Mouse (Mus musculus) gastrocnemius, adult 8-10 months (tissue): ENCODE results near the gene Sgcg. TPM values are rescaled to one million over a fixed set of nuclear protein-coding genes. Genes with fewer than 3 reads are reported as not detected.
A peak's percentile ranks its signal among the peaks of the same experiment; 100 is the strongest.

Experiments used
- DNase-seq, 2 experiments: peaks; one replicate each; pipeline ENCODE4 v3.0.0; 2022; ENCODE audit warnings: low spot score in 2 of 2
- total RNA-seq, 4 experiments: library from RNA; stranded (reverse); gene quantifications; 2 replicates each; pipeline ENCODE4 v1.2.4; 2022

The Sgcg gene
- total RNA-seq, 4 experiments from 2014 or later: 109 to 124 (median 115) TPM

DNA sequence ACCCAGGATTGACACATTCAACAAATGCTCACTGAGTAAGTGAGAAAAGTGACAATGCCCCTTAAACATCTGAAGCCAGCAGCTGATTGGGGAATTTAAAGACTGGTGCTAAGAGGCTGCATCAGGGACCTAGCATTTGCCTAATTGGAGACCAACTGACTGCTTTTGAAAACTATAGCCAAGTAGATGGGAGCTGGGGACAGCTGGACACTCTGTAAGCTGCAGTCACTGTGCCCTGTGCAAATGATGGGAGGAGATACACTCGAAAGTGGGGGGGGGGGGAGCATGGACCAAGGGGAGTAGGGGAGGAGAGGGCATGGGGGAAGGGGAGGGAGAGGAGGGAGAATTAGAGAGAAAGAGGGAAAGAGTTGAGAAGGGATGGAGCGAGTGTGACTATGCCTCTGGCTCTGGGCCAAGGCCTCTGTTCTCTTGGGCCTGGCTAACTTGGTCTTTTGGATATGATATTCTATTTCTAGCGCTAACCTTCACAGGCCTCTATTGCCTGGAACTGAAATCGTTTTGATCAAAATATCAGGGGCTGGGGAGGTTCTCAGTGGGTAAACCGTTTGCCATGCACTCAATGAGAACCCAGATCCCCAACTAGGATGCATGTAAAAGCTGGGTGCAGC is 22.3 kb downstream of the Sgcg start:
- no peak for DNase-seq

- DNase-seq: no peak
Observed at GRCm38 (mm10) chr14:61232016-61232568, 26.2 kb downstream of the Sgcg start.

DNA sequence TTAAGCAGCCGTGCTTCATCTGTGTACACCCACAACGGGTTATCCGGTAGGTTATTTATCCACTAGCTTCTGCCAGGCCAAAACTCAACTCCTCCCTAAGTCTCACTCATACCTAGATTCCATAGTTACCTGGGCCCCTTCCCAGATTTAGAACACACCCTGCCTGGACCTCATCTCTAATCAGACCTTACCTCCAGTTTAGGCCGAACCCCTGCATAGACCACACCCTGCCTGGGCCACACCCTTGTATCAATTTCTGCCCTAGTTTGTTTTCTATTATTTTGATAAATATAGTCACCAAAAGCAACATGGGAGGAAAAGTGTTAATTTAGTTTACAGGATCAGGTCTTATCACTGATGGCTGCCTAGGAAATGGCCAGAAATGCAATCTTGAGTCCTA is 28.1 kb downstream of the Sgcg start:
- no peak for DNase-seq

DNA sequence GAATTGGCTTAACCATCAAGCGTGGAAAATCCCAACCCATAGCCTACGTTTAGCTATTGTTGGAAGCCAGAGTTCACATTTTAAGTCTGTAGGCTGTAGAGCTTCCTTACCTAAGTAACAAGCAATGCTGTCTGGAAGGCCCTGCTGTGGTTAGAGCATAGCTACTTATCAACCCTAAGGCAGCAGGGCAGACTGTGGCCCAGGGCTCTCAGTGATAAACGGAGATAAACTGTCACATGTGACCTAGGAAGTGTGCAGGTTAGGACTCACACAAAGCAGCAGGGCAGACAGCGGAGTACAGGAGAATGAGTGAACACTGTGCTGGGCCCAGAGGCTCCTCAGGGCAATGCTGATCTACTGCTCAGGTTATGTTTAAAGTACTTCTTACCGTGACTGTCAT is 28.5 kb downstream of the Sgcg start:
- DNase-seq: no peak

GRCm38 (mm10) chr14:61226151-61226550 is 32.1 kb downstream of the Sgcg start:
- DNase-seq: no peak

GRCm38 (mm10) chr14:61224387-61225077 is 33.8 kb downstream of the Sgcg start:
- DNase-seq: no peak

- no peak for DNase-seq
Observed at GRCm38 (mm10) chr14:61223740-61224139, 34.5 kb downstream of the Sgcg start.

DNA sequence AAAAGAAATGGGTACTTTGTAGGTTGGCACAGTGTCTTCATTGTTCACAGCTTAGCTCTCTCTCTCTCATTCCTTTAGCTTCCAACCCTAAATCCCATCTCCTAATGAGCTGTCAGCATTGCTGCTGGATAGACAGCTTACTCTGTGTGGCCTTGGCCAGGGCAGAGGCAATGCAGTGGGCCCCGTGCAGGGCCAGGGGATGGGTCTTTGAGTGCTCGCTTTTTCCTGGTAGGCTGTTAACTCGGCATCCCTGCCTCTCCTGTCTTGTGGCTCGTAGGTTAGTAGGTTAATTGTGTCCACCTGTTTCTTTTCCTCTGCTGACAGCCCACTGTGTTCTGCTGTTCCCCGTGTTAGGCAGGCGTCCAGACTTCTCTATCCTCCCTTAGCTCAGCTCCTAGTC is 35.8 kb downstream of the Sgcg start:
- no peak for DNase-seq

DNA sequence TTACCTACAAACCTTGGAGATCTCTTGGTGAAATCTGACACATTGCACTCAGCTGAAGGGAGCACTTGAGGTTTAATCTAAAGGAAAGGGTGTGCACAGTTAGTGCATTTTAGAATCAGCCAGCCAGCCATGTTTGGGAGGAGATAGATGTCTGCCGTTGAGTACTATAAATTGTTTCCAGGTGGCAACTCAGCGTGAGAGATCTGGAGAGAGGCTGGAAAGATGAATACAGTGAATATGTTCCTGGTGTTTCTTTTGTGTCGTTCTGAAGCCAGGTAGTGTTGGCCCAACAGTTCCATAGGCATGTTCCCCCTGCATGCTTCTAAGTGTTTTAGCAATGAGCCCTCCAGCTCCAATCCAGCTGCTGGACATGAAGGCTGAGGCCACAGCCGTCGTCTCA is 37.1 kb downstream of the Sgcg start:
- no peak for DNase-seq

DNA sequence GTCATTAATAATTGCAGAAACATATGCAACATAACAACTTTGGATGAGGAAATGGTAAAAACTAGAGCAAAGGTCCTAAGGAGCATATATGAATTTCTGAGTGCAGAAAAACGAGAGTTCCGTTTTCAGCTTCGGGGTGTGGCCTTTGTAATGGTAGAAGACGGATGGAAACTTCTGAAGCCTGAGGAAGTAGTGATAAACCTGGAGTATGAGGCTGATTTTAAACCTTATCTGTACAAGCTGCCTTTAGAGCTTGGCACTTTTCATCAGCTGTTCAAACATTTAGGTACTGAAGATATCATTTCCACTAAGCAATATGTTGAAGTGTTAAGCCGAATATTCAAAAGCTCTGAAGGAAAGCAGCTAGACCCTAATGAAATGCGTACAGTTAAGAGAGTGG is 46.5 kb downstream of the Sgcg start:
- DNase-seq: no peak

DNA sequence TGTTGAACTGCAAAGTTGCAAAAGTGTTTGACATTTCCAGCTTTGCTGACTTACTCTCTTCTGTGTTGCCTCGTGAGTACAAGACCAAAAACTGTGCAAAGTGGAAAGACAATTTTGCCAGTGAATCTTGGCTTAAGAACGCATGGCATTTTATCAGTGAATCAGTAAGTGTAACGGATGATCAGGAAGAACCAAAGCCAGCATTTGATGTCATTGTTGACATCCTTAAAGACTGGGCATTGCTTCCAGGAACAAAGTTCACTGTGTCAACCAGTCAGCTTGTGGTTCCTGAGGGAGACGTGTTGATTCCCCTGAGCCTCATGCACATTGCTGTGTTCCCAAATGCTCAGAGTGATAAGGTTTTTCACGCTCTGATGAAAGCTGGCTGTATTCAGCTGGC is 48.2 kb downstream of the Sgcg start:
- DNase-seq: no peak

- no peak for DNase-seq
Observed at GRCm38 (mm10) chr14:61194416-61194815, 63.9 kb downstream of the Sgcg start.

- DNase-seq: no peak
Observed at GRCm38 (mm10) chr14:61192326-61192725, 66.0 kb downstream of the Sgcg start.

- DNase-seq: no peak
Observed at GRCm38 (mm10) chr14:61191904-61192303, 66.4 kb downstream of the Sgcg start.

DNA sequence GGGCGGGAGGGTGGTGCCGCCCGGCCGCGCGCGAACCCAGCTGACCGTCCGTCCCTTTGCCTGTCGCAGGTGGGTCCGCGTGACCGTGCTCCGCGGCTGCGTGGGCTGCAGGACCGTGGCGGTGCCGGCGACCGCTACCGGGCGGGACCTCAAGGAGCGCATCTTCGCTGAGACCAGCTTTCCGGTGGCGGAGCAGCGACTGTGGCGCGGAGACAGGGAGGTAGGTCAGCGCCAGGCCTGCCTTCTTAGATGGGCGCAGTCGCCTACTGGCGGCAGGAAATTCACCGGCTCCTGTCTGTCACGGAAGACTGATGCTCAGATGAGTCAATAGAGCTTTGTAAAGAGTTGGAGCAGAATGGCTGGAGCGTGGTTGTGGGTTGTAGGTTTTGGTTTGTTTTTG is 85.1 kb downstream of the Sgcg start:
- DNase-seq: no peak

- peak; percentile 99 to 100 for DNase-seq
Observed at GRCm38 (mm10) chr14:61172548-61173158, 85.6 kb downstream of the Sgcg start.

DNA sequence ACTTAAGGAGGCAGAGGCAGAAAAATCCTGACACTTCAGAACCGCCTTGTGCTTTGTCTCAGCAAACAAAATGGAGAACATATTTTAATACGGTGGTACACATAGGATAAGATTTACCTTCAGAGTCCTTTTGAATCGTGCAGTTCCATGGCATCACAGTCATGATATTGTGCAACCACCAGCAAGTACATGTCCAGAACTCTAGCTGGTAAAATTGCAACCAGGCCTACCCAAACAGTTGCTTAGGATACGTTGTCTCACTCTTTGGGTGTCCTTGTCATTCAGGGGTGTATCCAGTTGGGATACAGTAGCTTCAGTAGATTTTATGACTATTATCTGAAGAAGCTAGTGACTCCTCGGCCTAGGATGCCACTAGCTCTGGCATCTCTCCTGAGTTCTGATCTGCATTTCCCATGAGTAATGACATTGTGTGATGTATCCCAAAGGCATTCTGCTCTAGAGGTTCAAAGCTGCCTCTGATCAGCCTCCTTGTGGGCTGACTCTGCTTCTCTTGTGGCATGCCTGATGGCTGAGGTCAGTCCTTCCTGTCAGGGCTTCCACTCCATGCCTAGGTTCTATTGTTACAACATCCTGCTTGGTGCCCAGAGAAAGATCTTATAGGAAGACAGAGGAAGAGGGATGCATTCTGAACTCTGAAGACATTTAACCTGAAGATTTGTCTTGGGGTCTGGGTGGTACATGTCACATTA is 86.9 kb downstream of the Sgcg start:
- no peak for DNase-seq

Other genes starting within 250 kb of the Sgcg start
- 1 to 10 TPM; 4.0 to 8.4 (median 7.3) TPM for gene Tnfrsf19, start 212.0 kb downstream of the Sgcg start, total RNA-seq
- gene Sacs, start 120.0 kb downstream of the Sgcg start, total RNA-seq: 10 to 100 TPM in 2 of 4 experiments, 1 to 10 TPM in 2; 8.4 to 14.2 (median 10.9) TPM
- gene Arl11, start 51.3 kb upstream of the Sgcg start, total RNA-seq: under 1 TPM in 1 of 4 experiments, not detected in 3; 0.83 TPM
- 1 to 10 TPM in 3 of 4 experiments, under 1 TPM in 1; 0.99 to 1.5 (median 1.2) TPM for gene Ebpl, start 101.9 kb upstream of the Sgcg start, total RNA-seq
- gene Kpna3, start 181.4 kb upstream of the Sgcg start, total RNA-seq: 100 to 1,000 TPM; 113 to 141 (median 124) TPM